Mouse (Mus musculus) CD4-positive, CD25-positive, alpha-beta regulatory T cell, adult 2 months (primary cell): ENCODE measurements around the gene Tex28.
"Not testable (repeated sequence)": the region's sequence is repeated elsewhere in the genome, so short reads cannot be mapped to it uniquely, and the experiment has no call there.

Source experiments
- DNase-seq: peaks from one replicate; pipeline ENCODE4 v3.0.0-alpha.2; 2012; ENCODE audit warnings: low read depth, low spot score

The Tex28 gene

GRCm38 (mm10) chrX:74167738-74168137 is at the start of gene Tex28:
TSS of gene Tex28 (minus strand) at chrX:74167838.
- DNase-seq = no peak

GRCm38 (mm10) chrX:74203556-74203955 is 35.9 kb upstream of the Tex28 start:
- DNase-seq = no peak

DNA sequence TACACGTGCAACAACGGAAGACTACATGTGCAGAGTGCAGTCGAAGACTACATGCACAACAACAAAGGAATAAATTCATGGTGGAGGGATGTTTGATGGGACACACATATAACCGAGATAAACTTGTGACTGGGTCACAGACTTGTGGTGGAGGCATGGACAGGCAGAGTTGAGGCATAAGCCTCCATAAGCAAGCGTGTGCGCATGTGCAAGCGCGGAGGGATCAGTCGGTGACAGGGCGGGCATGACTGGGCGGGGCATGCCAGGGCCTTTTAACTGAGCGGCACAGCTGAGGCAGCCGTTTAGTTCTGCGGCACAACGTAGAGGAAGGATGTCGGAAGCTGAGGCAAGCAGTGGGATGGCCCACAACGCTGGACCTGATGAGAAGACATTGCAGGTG is 9.3 kb upstream of the Tex28 start, which contains the start of gene Tktl1:
Gene Tktl1, plus strand, starts transcription at position 301 of the 400 bp plus-strand sequence.
- no peak for DNase-seq

DNA sequence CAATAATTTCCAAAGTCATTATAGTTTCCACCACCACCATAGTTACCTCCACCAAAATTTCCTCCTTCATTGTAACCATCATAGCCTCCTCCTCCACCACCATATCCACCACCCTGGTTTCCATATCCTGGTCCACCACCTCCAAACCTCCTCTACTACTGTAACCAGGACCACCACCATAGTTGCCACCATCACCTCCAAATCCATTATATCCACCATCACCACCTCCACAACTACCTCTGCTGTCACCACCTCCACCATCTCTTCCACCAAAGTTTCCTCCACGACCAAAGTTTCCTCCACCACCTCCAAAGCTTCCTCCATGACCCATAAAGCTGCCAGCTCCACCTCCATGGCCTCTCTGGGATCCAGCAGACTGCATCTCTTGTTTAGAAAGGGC is 32.4 kb downstream of the Tex28 start, which contains the start of gene Mecp2:
Gene Mecp2, minus strand, starts transcription at position 101 of the 400 bp plus-strand sequence.
- not testable (repeated sequence) for DNase-seq

DNA sequence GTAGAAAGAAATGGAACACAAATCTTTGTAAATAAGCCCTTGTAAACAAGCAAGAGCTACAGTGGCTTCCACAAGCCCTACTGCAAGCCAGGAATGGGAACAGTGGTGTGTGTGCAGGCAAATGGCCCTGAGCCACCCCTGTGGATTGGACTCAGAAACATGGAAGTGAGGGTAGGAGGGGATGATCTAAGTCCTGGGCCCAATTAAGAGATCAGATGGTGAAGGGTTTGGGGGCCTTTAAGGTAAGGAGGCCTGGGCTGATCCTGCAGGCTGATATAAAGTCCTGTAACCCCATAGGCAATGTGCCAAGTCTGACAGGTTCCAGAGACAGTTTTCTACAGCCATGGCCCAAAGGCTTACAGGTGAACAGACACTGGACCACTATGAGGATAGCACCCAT is 40.5 kb downstream of the Tex28 start, which contains the start of gene Opn1mw:
Gene Opn1mw, plus strand, starts transcription at position 301 of the 400 bp plus-strand sequence.
- no peak for DNase-seq

DNA sequence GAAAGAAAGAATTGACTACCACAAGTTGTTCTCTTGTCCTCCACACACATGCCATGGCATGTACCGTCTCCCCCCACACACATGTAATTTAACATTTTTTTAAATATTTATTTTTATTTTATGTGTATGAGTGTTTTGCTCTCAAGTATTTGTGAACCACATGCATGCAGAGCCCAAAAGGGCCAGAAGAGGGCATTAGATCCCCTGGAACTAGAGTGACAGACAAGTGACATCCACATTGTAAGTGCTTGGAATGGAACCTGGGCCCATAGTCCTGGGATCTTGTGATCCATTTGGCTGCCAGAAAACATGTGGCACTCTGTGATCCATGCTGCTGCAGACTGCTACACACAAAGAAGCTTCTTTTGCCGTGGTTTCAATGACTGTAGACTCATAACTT is 42.7 kb downstream of the Tex28 start:
- DNase-seq = peak; percentile 65

- DNase-seq = peak; percentile 83
Observed at GRCm38 (mm10) chrX:74115511-74115910, 52.1 kb downstream of the Tex28 start.

DNA sequence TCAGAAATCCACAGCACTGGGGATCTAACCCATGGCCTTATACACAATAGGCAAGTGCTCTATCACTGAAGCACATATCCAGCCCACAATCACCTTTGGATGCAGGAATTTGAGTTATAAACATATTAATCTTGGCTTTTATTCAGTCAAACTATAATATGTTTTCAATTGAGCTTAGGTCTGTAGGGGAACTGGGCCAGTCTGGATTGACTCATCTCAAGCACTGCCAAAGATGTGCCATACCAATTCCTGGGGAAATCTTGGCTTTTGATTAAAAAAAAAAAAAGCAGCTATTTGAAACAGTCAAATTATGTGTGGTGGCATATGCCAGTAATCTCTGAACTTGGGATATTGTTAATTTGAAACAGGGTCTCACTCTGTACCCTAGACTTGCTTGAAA is 53.6 kb downstream of the Tex28 start:
- DNase-seq = no peak

- no peak for DNase-seq
Observed at GRCm38 (mm10) chrX:74108747-74109146, 58.9 kb downstream of the Tex28 start.

DNA sequence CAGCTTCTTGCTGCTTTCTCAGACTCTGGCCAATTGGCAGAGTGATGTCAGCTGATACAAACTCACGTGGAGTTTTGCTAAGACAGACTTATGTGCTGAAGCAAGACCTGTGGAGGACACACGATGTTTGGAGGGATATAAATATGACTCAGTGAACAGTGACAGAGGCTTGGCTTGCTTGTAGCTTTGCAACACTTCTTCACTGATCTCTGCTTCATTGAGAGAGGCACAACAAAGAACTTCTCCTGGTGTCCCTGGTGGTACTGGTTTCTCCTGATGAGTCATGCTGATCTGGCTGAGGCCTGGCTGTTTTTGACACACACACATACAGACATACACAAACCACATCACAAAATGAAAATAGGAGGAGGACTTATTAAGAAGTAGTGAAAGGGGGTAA is 61.7 kb downstream of the Tex28 start:
- DNase-seq = no peak

DNA sequence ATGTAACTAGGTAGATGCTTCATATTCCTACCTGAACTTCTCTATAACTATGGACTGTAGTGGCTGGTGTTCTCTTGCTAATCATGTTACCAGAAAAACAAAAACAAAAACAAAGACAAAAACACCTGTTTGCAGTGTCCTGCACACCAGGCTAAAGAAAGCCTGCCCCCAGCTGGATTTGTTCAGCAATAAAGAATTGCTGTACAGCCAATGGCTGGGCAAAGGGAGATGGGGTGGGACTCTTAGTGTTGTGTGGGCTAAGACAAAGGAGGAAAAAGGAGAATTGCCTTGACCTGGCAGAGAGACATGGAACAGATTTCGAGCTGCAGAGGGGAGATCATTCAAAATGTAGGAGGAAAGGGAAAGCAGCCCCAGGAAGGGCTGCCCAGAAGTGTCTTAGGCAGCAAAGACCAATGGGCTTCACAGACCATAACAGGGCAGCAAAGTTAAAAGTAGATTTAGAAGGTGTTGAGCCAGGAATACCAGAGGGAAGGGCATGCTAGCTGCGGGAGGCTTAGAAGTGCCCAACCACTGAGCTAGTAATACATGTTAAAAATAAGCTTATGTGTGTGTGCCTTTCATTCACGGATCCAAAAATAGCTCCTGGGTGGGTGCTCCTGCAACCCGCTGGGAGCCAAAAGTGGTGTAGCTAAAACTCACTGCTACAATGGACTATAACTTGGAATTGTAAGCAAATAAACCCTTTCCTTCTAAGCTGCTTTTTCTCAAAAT is 64.0 kb downstream of the Tex28 start:
- DNase-seq = no peak
